Mouse (Mus musculus): ENCODE data around the gene Lhx4. TPM values are rescaled to one million over a fixed set of nuclear protein-coding genes. Genes with fewer than 3 reads are reported as not detected.
A peak's percentile ranks its signal among the peaks of the same experiment; 100 is the strongest.

Lhx4 gene
- polyA plus RNA-seq, 1 experiment = 1.0 TPM

DNA sequence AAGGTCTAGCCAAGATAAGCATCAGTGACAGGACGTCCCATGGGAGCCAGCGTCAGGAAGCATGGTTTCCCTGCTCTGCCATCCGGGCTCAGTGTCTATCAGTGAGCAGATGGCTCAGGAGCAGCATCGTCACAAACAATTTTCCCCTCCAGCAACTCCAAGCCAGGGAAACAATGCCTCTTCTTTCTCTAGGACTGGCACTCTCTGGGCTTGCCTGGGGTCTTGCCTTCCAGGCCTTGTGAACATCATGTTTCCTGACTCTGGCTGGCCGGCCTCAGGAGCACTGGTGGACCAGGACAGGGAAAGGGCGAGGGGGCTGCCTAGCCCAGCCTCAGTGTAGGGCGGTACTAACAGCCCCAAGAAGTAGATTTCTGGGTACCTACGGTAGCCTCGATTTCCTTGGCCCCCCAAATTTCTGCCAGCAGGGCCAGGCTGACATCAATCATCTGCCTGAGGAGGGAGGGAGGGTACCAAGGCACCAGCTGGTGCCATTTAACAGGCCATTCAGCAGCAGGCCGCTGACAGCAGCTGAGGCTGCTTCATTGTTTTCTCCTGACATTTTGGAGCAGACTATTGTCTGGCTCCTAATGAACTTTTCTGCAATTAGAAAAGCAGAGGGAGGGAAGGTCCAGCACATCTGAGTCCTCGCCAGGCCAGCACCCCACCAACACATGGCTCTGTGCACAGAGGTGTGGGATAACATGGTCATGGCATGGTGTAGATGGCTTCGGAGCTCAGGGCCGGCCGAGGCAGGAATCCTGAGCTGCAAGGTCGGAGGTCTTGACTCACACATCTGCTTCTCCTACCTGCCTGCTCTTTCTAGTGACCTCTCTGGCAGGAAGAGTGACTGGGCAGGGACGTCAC, 38.9 kb upstream of the Lhx4 start:
- peaks cover 15% of the 10 kb centered on the region for H3K4me1 ChIP-seq (ENCODE audit: control insufficient read depth, insufficient read depth, low read length)
- 53% methylated on average over 16 of the region's 16 CpGs for WGBS
- DNase-seq = peak; percentile 58 to 76
- H3K27ac ChIP-seq (ENCODE audit: insufficient read depth, low read length) = no peak overlapping the region
- no peak overlapping the region for H3K4me3 ChIP-seq (replicated peaks; ENCODE audit: insufficient read depth, low read depth, low read length)
- TF ChIP-seq POLR2A (IDR thresholded peaks at IDR 0.05; ENCODE audit: borderline replicate concordance, insufficient read depth, low read length) (no peak), CTCF (IDR thresholded peaks at IDR 0.05; ENCODE audit: borderline replicate concordance, insufficient read depth, low read depth, low read length) (no peak)
- H3K27me3 ChIP-seq (ENCODE audit: control insufficient read depth, insufficient read depth, low read length) = no peaks in the 10 kb centered on the region

GRCm38 (mm10) chr1:155785886-155786285, 34.4 kb upstream of the Lhx4 start:
- no peak overlapping the region for H3K27ac ChIP-seq (ENCODE audit: insufficient read depth, low read length)
- peaks cover 14% of the 10 kb centered on the region for H3K4me1 ChIP-seq (ENCODE audit: control insufficient read depth, insufficient read depth, low read length)
- TF ChIP-seq CTCF (IDR thresholded peaks at IDR 0.05; ENCODE audit: borderline replicate concordance, insufficient read depth, low read depth, low read length) = no peak
- TF ChIP-seq POLR2A (IDR thresholded peaks at IDR 0.05; ENCODE audit: borderline replicate concordance, insufficient read depth, low read length) = no peak
- no peaks in the 10 kb centered on the region for H3K27me3 ChIP-seq (ENCODE audit: control insufficient read depth, insufficient read depth, low read length)
- WGBS = 83% methylated on average over 7 of the region's 7 CpGs
- H3K4me3 ChIP-seq (replicated peaks; ENCODE audit: insufficient read depth, low read depth, low read length) = no peak overlapping the region
- DNase-seq = no peak

DNA sequence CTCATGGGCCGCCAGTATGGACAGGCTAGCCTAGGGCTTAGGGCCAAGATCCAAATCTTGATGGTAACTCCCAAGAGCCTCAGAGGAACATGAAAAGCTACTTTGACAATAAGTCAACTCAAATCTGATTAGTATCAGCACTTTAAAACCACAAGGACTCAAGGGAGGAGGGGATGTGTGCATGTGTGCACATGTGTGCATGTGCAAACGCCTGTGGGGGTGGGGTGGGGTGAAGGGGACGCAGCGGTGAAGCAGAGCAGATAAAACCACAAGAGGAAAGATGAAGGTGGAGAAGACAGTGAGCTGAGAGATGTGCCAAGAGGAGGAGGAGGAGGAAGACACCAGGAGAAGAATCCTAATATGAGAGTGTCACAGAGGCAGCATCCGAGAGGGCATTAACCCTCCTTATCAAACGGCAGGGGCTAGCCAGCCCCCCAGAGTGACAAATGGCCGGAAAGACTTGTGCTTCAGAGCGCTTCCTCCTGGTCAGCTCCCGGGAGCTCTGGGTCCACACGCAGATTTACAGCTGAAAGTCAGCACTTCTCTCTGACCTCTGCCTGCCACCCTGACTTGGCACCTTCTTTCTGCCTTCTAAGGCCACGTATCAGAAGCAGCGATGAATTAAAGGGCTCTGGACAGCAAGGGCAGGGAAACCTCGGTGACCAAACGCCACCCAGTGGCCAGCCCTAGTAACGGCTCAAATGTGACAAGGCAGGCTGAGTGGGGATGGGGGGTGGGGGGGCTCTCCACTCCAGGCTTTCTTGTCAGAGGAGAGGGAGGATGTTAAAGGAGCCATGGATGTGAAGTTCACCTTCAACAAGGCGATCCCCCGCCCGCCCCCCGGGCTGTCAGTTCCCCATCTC, 33.1 kb upstream of the Lhx4 start:
- WGBS = 47% methylated on average over 19 of the region's 19 CpGs
- peak; percentile 50 to 62 for DNase-seq
- H3K27ac ChIP-seq (ENCODE audit: insufficient read depth, low read length) = no peak overlapping the region
- TF ChIP-seq POLR2A (IDR thresholded peaks at IDR 0.05; ENCODE audit: borderline replicate concordance, insufficient read depth, low read length) (no peak), CTCF (IDR thresholded peaks at IDR 0.05; ENCODE audit: borderline replicate concordance, insufficient read depth, low read depth, low read length) (peak; percentile 78)
- H3K27me3 ChIP-seq (ENCODE audit: control insufficient read depth, insufficient read depth, low read length) = no peaks in the 10 kb centered on the region
- H3K4me3 ChIP-seq (replicated peaks; ENCODE audit: insufficient read depth, low read depth, low read length) = no peak overlapping the region
- peaks cover 1% of the 10 kb centered on the region; the same call in 1 of the 2 replicates for H3K4me1 ChIP-seq (ENCODE audit: control insufficient read depth, insufficient read depth, low read length)

DNA sequence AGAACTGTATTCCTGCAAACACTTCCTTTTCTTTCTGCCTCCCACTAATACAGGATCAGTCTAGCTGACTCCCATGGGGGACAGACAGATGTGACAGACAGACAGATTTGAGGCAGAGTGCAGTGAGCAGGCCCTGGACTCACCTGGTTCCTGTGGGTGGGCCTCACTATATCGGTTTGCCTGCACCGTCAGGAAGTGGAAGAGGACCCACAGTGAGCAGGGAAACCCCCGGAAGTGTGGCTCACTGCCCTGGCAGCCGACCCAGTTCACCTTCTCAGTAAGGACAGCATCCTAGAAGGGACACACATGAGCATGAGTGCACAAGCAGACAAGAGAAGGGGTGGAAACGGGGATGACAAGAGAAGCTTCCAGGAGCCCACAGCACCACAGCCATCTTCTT, 30.9 kb upstream of the Lhx4 start:
- no peak for TF ChIP-seq CTCF (IDR thresholded peaks at IDR 0.05; ENCODE audit: borderline replicate concordance, insufficient read depth, low read depth, low read length)
- TF ChIP-seq POLR2A (IDR thresholded peaks at IDR 0.05; ENCODE audit: borderline replicate concordance, insufficient read depth, low read length) = no peak
- H3K4me1 ChIP-seq (ENCODE audit: control insufficient read depth, insufficient read depth, low read length) = peaks cover 4% of the 10 kb centered on the region; the same call in 1 of the 2 replicates
- no peak overlapping the region for H3K27ac ChIP-seq (ENCODE audit: insufficient read depth, low read length)
- DNase-seq = no peak
- H3K27me3 ChIP-seq (ENCODE audit: control insufficient read depth, insufficient read depth, low read length) = no peaks in the 10 kb centered on the region
- no peak overlapping the region for H3K4me3 ChIP-seq (replicated peaks; ENCODE audit: insufficient read depth, low read depth, low read length)
- WGBS = 81% methylated on average over 5 of the region's 5 CpGs

DNA sequence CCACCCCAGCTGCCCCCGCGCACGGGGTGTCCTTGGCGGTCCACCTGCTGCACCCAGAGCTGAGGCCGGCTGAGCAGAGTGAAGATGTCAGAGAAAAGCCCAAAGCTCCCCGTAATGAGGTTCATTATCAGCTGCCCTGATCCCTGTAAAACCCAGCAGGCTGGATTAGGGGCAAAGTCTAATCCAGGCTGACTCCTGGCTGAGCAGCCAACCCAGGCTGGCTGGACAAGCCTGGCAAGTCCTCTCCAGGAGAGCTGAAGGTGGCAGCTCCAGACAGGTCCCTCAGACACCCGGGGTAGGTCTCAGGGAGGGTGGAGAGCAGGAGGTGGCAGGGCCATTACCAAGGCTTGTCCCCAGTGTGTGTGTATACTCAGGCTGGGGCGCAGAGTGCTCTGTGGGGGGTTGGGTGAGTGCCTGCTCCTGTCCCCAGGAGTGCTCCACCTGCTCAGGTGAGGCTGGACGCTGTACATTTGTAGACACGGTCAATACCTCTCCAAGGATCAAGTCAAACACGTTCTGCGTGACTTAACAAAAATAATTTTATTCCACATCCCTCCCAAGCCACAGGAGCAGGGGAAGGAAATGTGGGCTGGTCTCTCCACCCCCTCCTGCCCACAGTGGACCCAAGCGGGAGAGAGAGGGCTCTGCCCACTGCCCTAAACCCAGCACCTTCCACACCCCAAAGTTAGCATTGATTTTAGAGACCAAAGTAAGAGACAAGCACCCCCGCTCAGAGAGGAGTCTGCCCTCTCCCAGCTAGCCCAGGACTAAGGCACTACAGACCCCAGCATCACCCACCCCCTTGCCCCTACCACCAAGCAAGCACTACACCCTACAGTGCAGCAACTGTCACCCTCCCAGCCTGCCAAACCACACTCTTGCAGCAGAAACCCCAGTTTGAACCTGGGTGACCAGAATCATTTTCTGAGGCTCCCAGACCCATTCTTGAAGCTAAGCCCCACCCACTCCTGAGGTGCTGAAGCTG, 26.4 kb upstream of the Lhx4 start:
- peaks cover 4% of the 10 kb centered on the region; the same call in 1 of the 2 replicates for H3K4me1 ChIP-seq (ENCODE audit: control insufficient read depth, insufficient read depth, low read length)
- WGBS = 53% methylated on average over 14 of the region's 14 CpGs
- no peaks in the 10 kb centered on the region for H3K27me3 ChIP-seq (ENCODE audit: control insufficient read depth, insufficient read depth, low read length)
- H3K4me3 ChIP-seq (replicated peaks; ENCODE audit: insufficient read depth, low read depth, low read length) = no peak overlapping the region
- H3K27ac ChIP-seq (ENCODE audit: insufficient read depth, low read length) = no peak overlapping the region
- DNase-seq = no peak
- TF ChIP-seq POLR2A (IDR thresholded peaks at IDR 0.05; ENCODE audit: borderline replicate concordance, insufficient read depth, low read length) (no peak), CTCF (IDR thresholded peaks at IDR 0.05; ENCODE audit: borderline replicate concordance, insufficient read depth, low read depth, low read length) (no peak)

DNA sequence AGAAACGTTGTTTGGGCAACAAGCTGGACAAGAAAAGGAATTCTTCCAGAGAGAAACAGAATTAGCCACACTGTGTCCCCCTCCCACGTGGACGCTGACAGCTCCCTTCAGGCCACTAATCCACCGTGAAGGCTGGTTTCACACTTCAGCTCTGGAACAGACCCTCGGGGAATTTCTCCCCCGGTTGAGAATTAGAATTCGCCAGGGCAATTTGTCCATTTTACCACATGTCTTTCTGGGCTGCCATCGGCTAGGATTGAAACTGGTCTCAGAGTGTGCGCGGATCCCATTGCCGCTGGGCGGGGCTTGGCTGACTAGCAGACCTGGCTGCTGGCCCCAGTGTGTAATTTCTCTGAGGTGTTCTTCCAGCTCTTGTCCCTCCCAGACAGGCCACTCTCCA, 7.7 kb upstream of the Lhx4 start:
- 30% methylated on average over 12 of the region's 12 CpGs for WGBS
- Histone ChIP-seq H3K4me1 (ENCODE audit: control insufficient read depth, insufficient read depth, low read length) (no peaks in the 10 kb centered on the region), H3K4me3 (replicated peaks; ENCODE audit: insufficient read depth, low read depth, low read length) (no peak overlapping the region), H3K27me3 (ENCODE audit: control insufficient read depth, insufficient read depth, low read length) (no peaks in the 10 kb centered on the region), H3K27ac (ENCODE audit: insufficient read depth, low read length) (no peak overlapping the region)
- no peak for DNase-seq
- TF ChIP-seq POLR2A (IDR thresholded peaks at IDR 0.05; ENCODE audit: borderline replicate concordance, insufficient read depth, low read length) (no peak), CTCF (IDR thresholded peaks at IDR 0.05; ENCODE audit: borderline replicate concordance, insufficient read depth, low read depth, low read length) (no peak)

- TF ChIP-seq CTCF (IDR thresholded peaks at IDR 0.05; ENCODE audit: borderline replicate concordance, insufficient read depth, low read depth, low read length) = no peak
- TF ChIP-seq POLR2A (IDR thresholded peaks at IDR 0.05; ENCODE audit: borderline replicate concordance, insufficient read depth, low read length) = no peak
- WGBS = 62% methylated on average over 4 of the region's 4 CpGs
Measured at GRCm38 (mm10) chr1:155758711-155759110, 7.2 kb upstream of the Lhx4 start.

More at GRCm38 (mm10) chr1:155758711-155759110, 7.2 kb upstream of the Lhx4 start:
- Histone ChIP-seq H3K4me3 (replicated peaks; ENCODE audit: insufficient read depth, low read depth, low read length) (no peak overlapping the region), H3K27ac (ENCODE audit: insufficient read depth, low read length) (no peak overlapping the region), H3K27me3 (ENCODE audit: control insufficient read depth, insufficient read depth, low read length) (no peaks in the 10 kb centered on the region), H3K4me1 (ENCODE audit: control insufficient read depth, insufficient read depth, low read length) (no peaks in the 10 kb centered on the region)
- DNase-seq = no peak

Measured in cerebellum, adult 2 months (tissue).